Mouse (Mus musculus): ENCODE data around the gene Astn2.

Astn2 gene

GRCm38 (mm10) chr4:65773368-65774010 lies 630.9 kb downstream of the Astn2 start:
- no peak for ATAC-seq (ENCODE audit: insufficient number of reproducible peaks, low FRiP score, low TSS enrichment)

DNA sequence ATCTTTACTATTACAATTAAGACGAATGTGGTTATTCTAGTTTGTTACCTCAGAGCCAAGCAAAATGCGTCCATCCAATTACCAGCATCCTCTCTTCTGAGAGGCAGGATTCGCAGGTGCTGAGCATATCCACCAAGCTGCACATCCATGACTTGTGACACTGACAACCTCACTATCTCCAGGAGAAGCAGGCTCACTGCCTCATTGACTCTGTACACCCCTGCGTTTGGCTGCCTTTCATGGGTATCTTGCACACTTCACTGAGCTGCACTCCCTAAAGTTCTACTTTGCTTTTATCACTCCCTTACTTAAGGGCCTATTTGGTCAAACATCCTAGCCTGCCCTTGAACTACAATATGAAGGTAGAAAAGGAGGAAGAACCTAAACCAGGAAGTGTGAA lies 633.5 kb downstream of the Astn2 start:
- ATAC-seq (ENCODE audit: insufficient number of reproducible peaks, low FRiP score, low TSS enrichment) = no peak

- no peak for ATAC-seq (ENCODE audit: insufficient number of reproducible peaks, low FRiP score, low TSS enrichment)
Observed at GRCm38 (mm10) chr4:65767919-65768318, 636.5 kb downstream of the Astn2 start.

GRCm38 (mm10) chr4:65767431-65767830 lies 637.0 kb downstream of the Astn2 start:
- ATAC-seq (ENCODE audit: insufficient number of reproducible peaks, low FRiP score, low TSS enrichment) = no peak

GRCm38 (mm10) chr4:65765312-65765711 lies 639.1 kb downstream of the Astn2 start:
- ATAC-seq (ENCODE audit: insufficient number of reproducible peaks, low FRiP score, low TSS enrichment) = no peak

- ATAC-seq (ENCODE audit: insufficient number of reproducible peaks, low FRiP score, low TSS enrichment) = peak; percentile 28; the same call in 1 of the 2 replicates
Observed at GRCm38 (mm10) chr4:65764275-65764674, 640.1 kb downstream of the Astn2 start.

GRCm38 (mm10) chr4:65763823-65764222 lies 640.6 kb downstream of the Astn2 start:
- no peak for ATAC-seq (ENCODE audit: insufficient number of reproducible peaks, low FRiP score, low TSS enrichment)

GRCm38 (mm10) chr4:65762116-65762515 lies 642.3 kb downstream of the Astn2 start:
- peak; percentile 80 for ATAC-seq (ENCODE audit: insufficient number of reproducible peaks, low FRiP score, low TSS enrichment)

- peak; percentile 56; the same call in 1 of the 2 replicates for ATAC-seq (ENCODE audit: insufficient number of reproducible peaks, low FRiP score, low TSS enrichment)
Observed at GRCm38 (mm10) chr4:65761658-65762057, 642.8 kb downstream of the Astn2 start.

DNA sequence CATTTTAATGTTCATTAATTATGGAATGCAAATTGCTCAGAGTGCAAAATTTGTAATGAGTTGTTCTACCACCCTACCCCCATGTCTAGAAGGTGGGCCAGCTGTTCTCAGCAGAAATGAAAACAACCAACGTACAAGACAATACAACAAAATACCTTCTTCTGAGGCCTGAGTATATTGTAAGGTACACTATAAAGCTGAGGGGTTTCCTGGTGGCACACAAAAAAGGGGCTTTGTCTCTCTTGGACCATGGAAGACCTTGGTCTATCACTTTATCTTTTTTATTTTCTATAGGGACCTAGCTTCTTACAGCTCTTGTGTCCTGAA lies 645.6 kb downstream of the Astn2 start:
- no peak for ATAC-seq (ENCODE audit: insufficient number of reproducible peaks, low FRiP score, low TSS enrichment)

DNA sequence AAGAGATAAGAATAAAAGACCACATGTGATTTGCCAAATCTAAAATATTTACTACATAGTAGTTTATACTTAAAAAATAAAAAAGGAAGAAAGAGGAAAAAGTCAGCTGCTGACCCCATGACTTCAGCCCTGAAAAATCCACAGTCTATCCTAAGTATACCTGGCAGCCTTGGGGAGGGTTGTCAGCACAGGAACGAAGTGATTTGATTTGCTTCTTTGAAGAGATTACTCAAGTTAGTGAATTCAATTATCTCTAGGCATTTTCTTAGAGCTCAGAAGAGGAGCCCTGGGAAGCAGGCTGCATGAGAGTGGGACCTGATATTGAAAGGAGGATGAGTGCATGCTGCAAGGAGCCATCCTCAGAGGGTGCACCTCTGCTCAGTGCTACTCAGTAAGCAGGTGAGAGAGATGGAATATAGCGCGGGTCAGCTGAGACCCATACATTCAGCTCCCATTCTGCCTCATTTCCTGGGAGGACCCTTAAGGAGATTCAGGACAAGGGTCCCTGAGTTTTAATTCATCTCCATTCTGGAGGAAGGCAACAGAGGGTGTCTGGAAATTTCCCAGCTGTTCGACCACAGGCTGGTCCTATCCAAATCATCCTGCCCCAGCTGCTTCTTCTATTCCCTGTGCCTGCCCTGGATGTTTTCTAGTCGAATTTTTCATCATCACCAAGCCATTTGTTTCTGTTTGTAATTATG lies 646.1 kb downstream of the Astn2 start:
- no peak for ATAC-seq (ENCODE audit: insufficient number of reproducible peaks, low FRiP score, low TSS enrichment)

DNA sequence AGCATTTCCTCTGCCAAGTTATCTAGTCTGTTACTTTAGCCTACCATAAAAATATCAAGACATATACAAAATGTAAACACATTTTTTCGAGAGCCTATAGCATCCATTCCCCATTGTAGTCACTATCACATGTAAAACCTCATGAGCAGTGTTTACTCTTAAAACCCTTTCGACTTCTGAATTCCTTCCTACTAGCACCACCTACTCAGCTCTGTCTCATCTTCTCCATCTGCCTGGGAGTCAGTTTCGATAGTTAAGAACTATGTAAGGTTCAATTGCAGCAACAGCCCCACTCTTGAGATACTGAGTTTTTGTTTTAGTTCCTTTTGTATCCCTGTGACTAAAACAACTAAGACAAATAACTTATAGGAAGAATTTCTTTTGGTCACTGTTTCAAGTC lies 651.5 kb downstream of the Astn2 start:
- ATAC-seq (ENCODE audit: insufficient number of reproducible peaks, low FRiP score, low TSS enrichment) = no peak

DNA sequence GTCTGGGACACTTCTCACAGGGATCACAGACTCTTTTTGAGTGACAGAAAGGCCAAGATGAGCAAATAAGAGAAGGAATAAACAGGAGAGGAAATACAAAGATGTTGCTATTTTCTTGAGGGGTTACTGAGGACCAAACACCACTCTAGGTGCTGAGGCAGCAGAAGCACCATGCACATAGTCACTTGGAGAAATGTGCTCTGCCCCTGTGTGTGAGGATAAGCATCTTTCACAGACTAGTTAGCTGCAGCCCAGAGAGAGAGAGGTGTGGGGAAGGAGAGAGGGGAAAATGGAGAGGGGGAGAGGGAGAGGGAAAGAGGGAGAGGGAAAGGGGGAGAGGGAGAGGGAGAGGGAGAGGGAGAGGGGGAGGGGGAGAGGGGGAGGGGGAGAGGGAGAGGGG lies 659.6 kb downstream of the Astn2 start:
- no peak for ATAC-seq (ENCODE audit: insufficient number of reproducible peaks, low FRiP score, low TSS enrichment)

- ATAC-seq (ENCODE audit: insufficient number of reproducible peaks, low FRiP score, low TSS enrichment) = no peak
Observed at GRCm38 (mm10) chr4:65744088-65744610, 660.3 kb downstream of the Astn2 start.

GRCm38 (mm10) chr4:65743160-65743691 lies 661.2 kb downstream of the Astn2 start:
- no peak for ATAC-seq (ENCODE audit: insufficient number of reproducible peaks, low FRiP score, low TSS enrichment)

GRCm38 (mm10) chr4:65724414-65724813 lies 680.0 kb downstream of the Astn2 start:
- no peak for ATAC-seq (ENCODE audit: insufficient number of reproducible peaks, low FRiP score, low TSS enrichment)

- ATAC-seq (ENCODE audit: insufficient number of reproducible peaks, low FRiP score, low TSS enrichment) = no peak
Observed at GRCm38 (mm10) chr4:65719610-65720009, 684.8 kb downstream of the Astn2 start.

DNA sequence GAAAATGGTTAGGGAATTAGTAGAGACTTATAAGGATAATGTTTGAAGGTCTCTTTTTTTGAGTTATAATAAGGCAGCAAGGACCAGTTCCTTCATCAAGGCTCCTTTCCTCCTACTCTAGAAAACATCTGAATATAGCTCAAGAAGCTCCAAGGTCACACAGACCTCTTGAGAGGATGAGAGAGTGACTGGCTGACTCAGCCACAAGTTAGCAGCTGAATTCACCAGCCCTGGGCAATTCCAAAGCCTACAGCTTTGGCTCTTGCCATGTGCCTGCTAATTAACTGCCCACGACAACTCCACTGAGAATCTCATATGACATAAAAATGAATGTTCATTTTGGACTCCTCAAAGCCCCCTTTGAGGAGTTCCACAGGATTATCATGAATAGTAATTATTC lies 686.5 kb downstream of the Astn2 start:
- ATAC-seq (ENCODE audit: insufficient number of reproducible peaks, low FRiP score, low TSS enrichment) = no peak

DNA sequence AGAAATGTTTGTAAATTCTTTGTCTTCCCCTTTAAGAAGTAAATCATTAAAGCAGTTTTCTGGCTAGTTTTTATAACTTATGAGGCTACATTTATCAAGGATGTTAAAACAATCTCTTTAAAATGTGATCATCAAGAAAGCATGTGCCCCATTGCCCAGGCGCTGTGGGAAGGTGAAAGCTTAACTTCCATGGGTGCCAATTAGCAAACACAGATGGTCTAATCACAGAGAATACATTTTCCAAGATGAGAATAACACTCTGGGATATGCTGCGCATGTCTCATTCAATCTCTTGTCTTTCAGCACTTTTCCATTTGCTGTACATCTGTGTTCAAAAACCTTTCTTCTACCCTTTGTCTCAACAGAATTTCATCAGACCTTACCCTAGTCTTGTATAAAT lies 688.3 kb downstream of the Astn2 start:
- ATAC-seq (ENCODE audit: insufficient number of reproducible peaks, low FRiP score, low TSS enrichment) = peak; percentile 37; the same call in 1 of the 2 replicates

GRCm38 (mm10) chr4:65711678-65712077 lies 692.7 kb downstream of the Astn2 start:
- peak; percentile 89 for ATAC-seq (ENCODE audit: insufficient number of reproducible peaks, low FRiP score, low TSS enrichment)

- no peak for ATAC-seq (ENCODE audit: insufficient number of reproducible peaks, low FRiP score, low TSS enrichment)
Observed at GRCm38 (mm10) chr4:65710623-65711022, 693.8 kb downstream of the Astn2 start.

DNA sequence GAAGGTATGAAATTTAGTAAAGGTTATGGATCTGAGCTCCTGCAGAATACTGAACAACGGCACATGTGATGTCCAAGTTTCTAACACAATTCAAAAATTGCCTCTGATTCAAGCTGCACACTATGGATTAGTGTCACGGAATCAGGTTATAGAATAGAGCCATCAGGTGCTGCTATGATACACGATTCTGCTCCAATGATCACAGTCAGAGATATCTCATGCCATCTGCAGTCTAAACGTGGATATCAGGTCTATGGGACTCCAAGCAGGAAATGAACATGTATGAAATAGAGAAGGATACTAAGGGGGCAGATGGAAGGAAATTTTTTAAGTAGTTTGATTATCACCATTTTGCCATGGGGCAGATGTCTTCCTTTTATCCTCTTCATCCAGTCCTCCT lies 702.6 kb downstream of the Astn2 start:
- ATAC-seq (ENCODE audit: insufficient number of reproducible peaks, low FRiP score, low TSS enrichment) = peak; percentile 85; the same call in 1 of the 2 replicates
